Mouse (Mus musculus): Measurements from ENCODE around the gene Epor.

DNA sequence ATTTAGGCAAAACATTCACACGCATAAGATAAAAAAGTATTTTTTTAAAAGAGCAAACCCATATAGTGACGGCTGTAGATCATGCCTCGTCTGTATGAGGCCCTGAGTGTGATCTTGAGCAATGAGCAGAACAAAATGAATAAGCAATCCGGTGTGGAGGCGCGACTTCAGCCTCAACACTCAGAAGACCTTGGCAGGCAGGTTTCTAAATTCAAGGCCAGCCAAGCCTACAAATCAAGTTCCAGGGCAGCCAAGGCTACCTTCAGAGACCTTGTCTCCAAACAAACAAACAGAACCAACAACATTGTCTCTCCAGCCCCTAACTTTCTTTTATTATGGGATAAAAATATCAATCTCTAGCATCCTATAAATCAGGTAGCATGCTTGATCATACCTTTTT is 37.0 kb upstream of the Epor start:
- TF ChIP-seq CTCF (IDR thresholded peaks at IDR 0.05) (no peak), EP300 (IDR thresholded peaks at IDR 0.05; ENCODE audit: insufficient read depth, low read depth, low read length) (no peak)
